Mouse (Mus musculus): ENCODE measurements around the gene Rasa3. TPM values are rescaled to one million over a fixed set of nuclear protein-coding genes. Genes with fewer than 3 reads are reported as not detected.

Rasa3 gene
- polyA plus RNA-seq, 1 experiment from 2014 or later: 28.6 TPM

GRCm38 (mm10) chr8:13676701-13677412, 546 bp downstream of the Rasa3 start:
- Histone ChIP-seq H3K4me2 (ENCODE audit: low read depth, low read length, severe bottlenecking) (peak overlapping the region; percentile 90), H3K4me1 (replicated peaks; ENCODE audit: control insufficient read depth, insufficient read depth, low read length) (peaks cover 4% of the 10 kb centered on the region; the same call in 1 of the 2 replicates), H3K27me3 (ENCODE audit: control insufficient read depth, insufficient read depth, low read length) (no peaks in the 10 kb centered on the region), H3K9me3 (ENCODE audit: control insufficient read depth, low read length) (no peaks in the 10 kb centered on the region), H3K4me3 (ENCODE audit: low read depth, low read length) (peak overlapping the region; percentile 72), H3K9ac (ENCODE audit: low read length) (peak overlapping the region; percentile 71), H3K36me3 (ENCODE audit: control insufficient read depth, insufficient read depth, low read length) (no peaks in the 10 kb centered on the region), H3K27ac (ENCODE audit: low read depth, low read length) (peak overlapping the region; percentile 59)
- ATAC-seq (replicated peaks; ENCODE audit: low FRiP score): peak; percentile 75
- under 1% methylated on average over 47 of the region's 47 CpGs for whole genome bisulfite sequencing
- peak; percentile 81 for DNase-seq (ENCODE audit: low spot score)

- H3K4me1 ChIP-seq (replicated peaks; ENCODE audit: control insufficient read depth, insufficient read depth, low read length): peaks cover 4% of the 10 kb centered on the region; the same call in 1 of the 2 replicates
- H3K4me3 ChIP-seq (ENCODE audit: low read depth, low read length): peak overlapping the region; percentile 72
- DNase-seq (ENCODE audit: low spot score): peak; percentile 66
- no peak overlapping the region for H3K27ac ChIP-seq (ENCODE audit: low read depth, low read length)
- 1% methylated on average over 12 of the region's 12 CpGs for WGBS
- no peak for ATAC-seq (replicated peaks; ENCODE audit: low FRiP score)
- H3K9me3 ChIP-seq (ENCODE audit: control insufficient read depth, low read length): no peaks in the 10 kb centered on the region
- no peaks in the 10 kb centered on the region for H3K27me3 ChIP-seq (ENCODE audit: control insufficient read depth, insufficient read depth, low read length)
- H3K36me3 ChIP-seq (ENCODE audit: control insufficient read depth, insufficient read depth, low read length): no peaks in the 10 kb centered on the region
- H3K4me2 ChIP-seq (ENCODE audit: low read depth, low read length, severe bottlenecking): peak overlapping the region; percentile 90
- H3K9ac ChIP-seq (ENCODE audit: low read length): peak overlapping the region; percentile 71
Measured at GRCm38 (mm10) chr8:13676302-13676700, 1.1 kb downstream of the Rasa3 start.

- no peak for DNase-seq (ENCODE audit: low spot score)
- no peaks in the 10 kb centered on the region for H3K36me3 ChIP-seq (ENCODE audit: control insufficient read depth, insufficient read depth, low read length)
- no peak for ATAC-seq (replicated peaks; ENCODE audit: low FRiP score)
- no peak overlapping the region for H3K9ac ChIP-seq (ENCODE audit: low read length)
- no peaks in the 10 kb centered on the region for H3K9me3 ChIP-seq (ENCODE audit: control insufficient read depth, low read length)
- H3K4me3 ChIP-seq (ENCODE audit: low read depth, low read length): no peak overlapping the region
- H3K4me1 ChIP-seq (replicated peaks; ENCODE audit: control insufficient read depth, insufficient read depth, low read length): peaks cover 4% of the 10 kb centered on the region; the same call in 1 of the 2 replicates
- H3K4me2 ChIP-seq (ENCODE audit: low read depth, low read length, severe bottlenecking): peak overlapping the region; percentile 90; the same call in 1 of the 2 replicates
- WGBS: 58% methylated on average over 8 of the region's 8 CpGs
- H3K27ac ChIP-seq (ENCODE audit: low read depth, low read length): no peak overlapping the region
- H3K27me3 ChIP-seq (ENCODE audit: control insufficient read depth, insufficient read depth, low read length): no peaks in the 10 kb centered on the region
Measured at GRCm38 (mm10) chr8:13675524-13675923, 1.9 kb downstream of the Rasa3 start.

- H3K27me3 ChIP-seq (ENCODE audit: control insufficient read depth, insufficient read depth, low read length): no peaks in the 10 kb centered on the region
- no peak overlapping the region for H3K9ac ChIP-seq (ENCODE audit: low read length)
- H3K4me1 ChIP-seq (replicated peaks; ENCODE audit: control insufficient read depth, insufficient read depth, low read length): peaks cover 4% of the 10 kb centered on the region; the same call in 1 of the 2 replicates
- DNase-seq (ENCODE audit: low spot score) (no peak), ATAC-seq (replicated peaks; ENCODE audit: low FRiP score) (no peak)
- H3K4me3 ChIP-seq (ENCODE audit: low read depth, low read length): no peak overlapping the region
- 84% methylated on average over 4 of the region's 4 CpGs for WGBS
- no peaks in the 10 kb centered on the region for H3K36me3 ChIP-seq (ENCODE audit: control insufficient read depth, insufficient read depth, low read length)
- H3K4me2 ChIP-seq (ENCODE audit: low read depth, low read length, severe bottlenecking): no peak overlapping the region; the same call in 1 of the 2 replicates
- H3K9me3 ChIP-seq (ENCODE audit: control insufficient read depth, low read length): no peaks in the 10 kb centered on the region
- no peak overlapping the region for H3K27ac ChIP-seq (ENCODE audit: low read depth, low read length)
Measured at GRCm38 (mm10) chr8:13675121-13675520, 2.3 kb downstream of the Rasa3 start.

- Histone ChIP-seq H3K36me3 (ENCODE audit: control insufficient read depth, insufficient read depth, low read length) (no peaks in the 10 kb centered on the region), H3K9ac (ENCODE audit: low read length) (no peak overlapping the region), H3K4me2 (ENCODE audit: low read depth, low read length, severe bottlenecking) (no peak overlapping the region), H3K9me3 (ENCODE audit: control insufficient read depth, low read length) (no peaks in the 10 kb centered on the region), H3K27me3 (ENCODE audit: control insufficient read depth, insufficient read depth, low read length) (no peaks in the 10 kb centered on the region), H3K27ac (ENCODE audit: low read depth, low read length) (no peak overlapping the region), H3K4me3 (ENCODE audit: low read depth, low read length) (no peak overlapping the region), H3K4me1 (replicated peaks; ENCODE audit: control insufficient read depth, insufficient read depth, low read length) (peaks cover 4% of the 10 kb centered on the region; the same call in 1 of the 2 replicates)
- no peak for DNase-seq (ENCODE audit: low spot score)
- WGBS: 69% methylated on average over 12 of the region's 12 CpGs
- no peak for ATAC-seq (replicated peaks; ENCODE audit: low FRiP score)
Measured at GRCm38 (mm10) chr8:13674294-13675010, 3.0 kb downstream of the Rasa3 start.

GRCm38 (mm10) chr8:13673215-13673614, 4.2 kb downstream of the Rasa3 start:
- H3K4me3 ChIP-seq (ENCODE audit: low read depth, low read length): no peak overlapping the region
- no peak overlapping the region for H3K4me2 ChIP-seq (ENCODE audit: low read depth, low read length, severe bottlenecking)
- no peaks in the 10 kb centered on the region for H3K9me3 ChIP-seq (ENCODE audit: control insufficient read depth, low read length)
- H3K9ac ChIP-seq (ENCODE audit: low read length): no peak overlapping the region
- peaks cover 4% of the 10 kb centered on the region; the same call in 1 of the 2 replicates for H3K4me1 ChIP-seq (replicated peaks; ENCODE audit: control insufficient read depth, insufficient read depth, low read length)
- no peaks in the 10 kb centered on the region for H3K27me3 ChIP-seq (ENCODE audit: control insufficient read depth, insufficient read depth, low read length)
- H3K27ac ChIP-seq (ENCODE audit: low read depth, low read length): no peak overlapping the region
- no peaks in the 10 kb centered on the region for H3K36me3 ChIP-seq (ENCODE audit: control insufficient read depth, insufficient read depth, low read length)
- no peak for DNase-seq (ENCODE audit: low spot score)
- ATAC-seq (replicated peaks; ENCODE audit: low FRiP score): no peak
- WGBS: 81% methylated on average over 4 of the region's 4 CpGs

- DNase-seq (ENCODE audit: low spot score) (no peak), ATAC-seq (replicated peaks; ENCODE audit: low FRiP score) (no peak)
- no peaks in the 10 kb centered on the region for H3K9me3 ChIP-seq (ENCODE audit: control insufficient read depth, low read length)
- whole genome bisulfite sequencing: 93% methylated on average over 10 of the region's 10 CpGs
- peaks cover 4% of the 10 kb centered on the region; the same call in 1 of the 2 replicates for H3K4me1 ChIP-seq (replicated peaks; ENCODE audit: control insufficient read depth, insufficient read depth, low read length)
- no peak overlapping the region for H3K27ac ChIP-seq (ENCODE audit: low read depth, low read length)
- no peak overlapping the region for H3K4me3 ChIP-seq (ENCODE audit: low read depth, low read length)
- no peaks in the 10 kb centered on the region for H3K27me3 ChIP-seq (ENCODE audit: control insufficient read depth, insufficient read depth, low read length)
- H3K36me3 ChIP-seq (ENCODE audit: control insufficient read depth, insufficient read depth, low read length): no peaks in the 10 kb centered on the region
- no peak overlapping the region for H3K9ac ChIP-seq (ENCODE audit: low read length)
- H3K4me2 ChIP-seq (ENCODE audit: low read depth, low read length, severe bottlenecking): no peak overlapping the region
Measured at GRCm38 (mm10) chr8:13671246-13672003, 6.0 kb downstream of the Rasa3 start.

- Histone ChIP-seq H3K4me1 (replicated peaks; ENCODE audit: control insufficient read depth, insufficient read depth, low read length) (no peaks in the 10 kb centered on the region), H3K9me3 (ENCODE audit: control insufficient read depth, low read length) (no peaks in the 10 kb centered on the region), H3K4me3 (ENCODE audit: low read depth, low read length) (no peak overlapping the region), H3K27ac (ENCODE audit: low read depth, low read length) (no peak overlapping the region), H3K4me2 (ENCODE audit: low read depth, low read length, severe bottlenecking) (no peak overlapping the region), H3K36me3 (ENCODE audit: control insufficient read depth, insufficient read depth, low read length) (no peaks in the 10 kb centered on the region), H3K27me3 (ENCODE audit: control insufficient read depth, insufficient read depth, low read length) (no peaks in the 10 kb centered on the region), H3K9ac (ENCODE audit: low read length) (no peak overlapping the region)
- 84% methylated on average over 17 of the region's 17 CpGs for WGBS
- ATAC-seq (replicated peaks; ENCODE audit: low FRiP score) (no peak), DNase-seq (ENCODE audit: low spot score) (no peak)
Measured at GRCm38 (mm10) chr8:13670011-13670471, 7.4 kb downstream of the Rasa3 start.

All from forebrain, embryonic 11.5 days (tissue).